8 mouse cellular contexts compared by ENCODE assay signal in genomic region chr1:78488752-78489492, GRCm38 (mm10). TPM values are rescaled to one million over a fixed set of nuclear protein-coding genes. Genes with fewer than 3 reads are reported as not detected.
DNase-seq lines count a peak whose midpoint lies in the region; ATAC-seq and TF ChIP-seq lines count a peak whose summit lies in the region.

TSS of gene Farsb (minus strand) at chr1:78488897.

- H3K9me3 ChIP-seq in CH12.LX (replicated peaks; ENCODE audit: low read length): no peaks in the 10 kb centered on the region
- no peaks in the 10 kb centered on the region for H3K9me3 ChIP-seq in forebrain, embryonic 11.5 days (ENCODE audit: control insufficient read depth, low read length)
- no peaks in the 10 kb centered on the region for H3K9me3 ChIP-seq in heart, embryonic 16.5 days (replicated peaks; ENCODE audit: control insufficient read depth, low read length)
- H3K9me3 ChIP-seq in liver, embryonic 15.5 days (replicated peaks): no peaks in the 10 kb centered on the region
- H3K9me3 ChIP-seq in neural tube, embryonic 12.5 days: no peaks in the 10 kb centered on the region

- peak within 1 kb of the TSS; percentile 98 for H3K9ac ChIP-seq in CH12.LX (ENCODE audit: insufficient read depth, low read depth)
- H3K9ac ChIP-seq in forebrain, embryonic 11.5 days (ENCODE audit: low read length): peak within 1 kb of the TSS; percentile 83
- peak within 1 kb of the TSS; percentile 95 for H3K9ac ChIP-seq in heart, embryonic 16.5 days (ENCODE audit: low read length)
- H3K9ac ChIP-seq in liver, embryonic 15.5 days: peak within 1 kb of the TSS; percentile 73
- H3K9ac ChIP-seq in neural tube, embryonic 12.5 days: peak within 1 kb of the TSS; percentile 80

- TF ChIP-seq EP300 in CH12.LX (IDR thresholded peaks at IDR 0.05; ENCODE audit: low read length): no peak; the same call in 1 of the 2 replicates

- TF ChIP-seq CTCF in CH12.LX (conservative IDR thresholded peaks at IDR 0.05 in 1 of 2, IDR thresholded peaks at IDR 0.05 in 1 of 2; ENCODE audit: low read depth in 2 of 2, low read length in 2 of 2): peak in 1 of 2 experiments; percentile 14; a peak in 1 of 4 replicates

- peaks cover 44% of the 10 kb centered on the region for H3K79me2 ChIP-seq in CH12.LX (replicated peaks; ENCODE audit: control insufficient read depth, extremely low read depth, insufficient read depth, poor library complexity, severe bottlenecking)

- peak within 1 kb of the TSS; percentile 93 to 98 (median 97) for H3K4me3 ChIP-seq in CH12.LX (replicated peaks in 1 of 3; ENCODE audit: low read depth in 2 of 3, low read length in 2 of 3, poor library complexity in 1 of 3)
- H3K4me3 ChIP-seq in forebrain, embryonic 11.5 days (ENCODE audit: low read depth, low read length): peak within 1 kb of the TSS; percentile 80
- H3K4me3 ChIP-seq in heart, embryonic 16.5 days (ENCODE audit: low read length): peak within 1 kb of the TSS; percentile 97
- peak within 1 kb of the TSS; percentile 78 for H3K4me3 ChIP-seq in liver, embryonic 15.5 days (replicated peaks)
- peak within 1 kb of the TSS; percentile 89 for H3K4me3 ChIP-seq in neural tube, embryonic 12.5 days

- TF ChIP-seq RAD21 in CH12.LX (IDR thresholded peaks at IDR 0.05; ENCODE audit: low read depth, low read length): no peak

- TF ChIP-seq POLR2A in CH12.LX (IDR thresholded peaks at IDR 0.05; ENCODE audit: low read depth, low read length): peak; percentile 72

- WGBS in forebrain, embryonic 11.5 days: under 1% methylated on average over 31 of the region's 31 CpGs
- under 1% methylated on average over 31 of the region's 31 CpGs for WGBS in heart, embryonic 16.5 days
- WGBS in liver, embryonic 15.5 days (ENCODE audit: insufficient replicate concordance): under 1% methylated on average over 31 of the region's 31 CpGs
- WGBS in neural tube, embryonic 12.5 days: under 1% methylated on average over 31 of the region's 31 CpGs

- dilution Hi-C loops in CH12.LX (cut with MboI; ENCODE audit: extremely low pct_ligation_motif_present, extremely low pct_unique_long_range_greater_than_20kb, low sequenced_read_pairs): no loop called here

- peaks cover 11 to 50% of the 10 kb centered on the region in 2 experiments; a peak in 3 of 4 replicates for H3K4me1 ChIP-seq in CH12.LX (ENCODE audit: control insufficient read depth in 1 of 2, insufficient read depth in 2 of 2)
- peaks cover 7% of the 10 kb centered on the region; the same call in 1 of the 2 replicates for H3K4me1 ChIP-seq in forebrain, embryonic 11.5 days (replicated peaks; ENCODE audit: control insufficient read depth, insufficient read depth, low read length)
- H3K4me1 ChIP-seq in heart, embryonic 16.5 days (ENCODE audit: control insufficient read depth, insufficient read depth, low read length): peaks cover 21% of the 10 kb centered on the region
- H3K4me1 ChIP-seq in liver, embryonic 15.5 days (replicated peaks): peaks cover 45% of the 10 kb centered on the region
- peaks cover 9% of the 10 kb centered on the region for H3K4me1 ChIP-seq in neural tube, embryonic 12.5 days

- in situ Hi-C loops in CH12.LX (cut with MboI; ENCODE audit: low pct_ligation_motif_present, low pct_unique_long_range_greater_than_20kb, low sequenced_read_pairs): no loop called here

- peak within 1 kb of the TSS; percentile 97 for H3K4me2 ChIP-seq in CH12.LX (ENCODE audit: insufficient read depth, low read depth, poor library complexity, severe bottlenecking)
- peak within 1 kb of the TSS; percentile 87 for H3K4me2 ChIP-seq in forebrain, embryonic 11.5 days (ENCODE audit: low read depth, low read length, severe bottlenecking)
- H3K4me2 ChIP-seq in heart, embryonic 16.5 days (ENCODE audit: low read depth, low read length): peak within 1 kb of the TSS; percentile 85
- H3K4me2 ChIP-seq in liver, embryonic 15.5 days: peak within 1 kb of the TSS; percentile 80
- peak within 1 kb of the TSS; percentile 86 for H3K4me2 ChIP-seq in neural tube, embryonic 12.5 days (replicated peaks)

- H3K27ac ChIP-seq in CH12.LX (ENCODE audit: insufficient read depth, low read depth): peak within 1 kb of the TSS; percentile 74
- no peak within 1 kb of the TSS for H3K27ac ChIP-seq in forebrain, embryonic 11.5 days (ENCODE audit: low read depth, low read length)
- H3K27ac ChIP-seq in heart, embryonic 16.5 days (ENCODE audit: low read length): peak within 1 kb of the TSS; percentile 85
- peak within 1 kb of the TSS; percentile 74 for H3K27ac ChIP-seq in liver, embryonic 15.5 days (replicated peaks)
- H3K27ac ChIP-seq in neural tube, embryonic 12.5 days: no peak within 1 kb of the TSS

- peak; percentile 96 for DNase-seq in CH12.LX (ENCODE audit: extremely low read depth)
- DNase-seq in c-Kit-positive CD71-positive TER-119-negative erythroid progenitor cells, embryonic 14.5 days (ENCODE audit: low read depth): peak; percentile 82
- DNase-seq in forebrain, embryonic 11.5 days (ENCODE audit: low spot score): peak; percentile 92
- DNase-seq in kidney, postnatal 36 days: peak; percentile 92 to 93
- DNase-seq in telencephalon, adult 2 months (ENCODE audit: low read depth, low spot score): peak; percentile 88

- peaks cover 4 to 20% of the 10 kb centered on the region in 2 experiments for H3K36me3 ChIP-seq in CH12.LX (replicated peaks in 1 of 2; ENCODE audit: control insufficient read depth in 1 of 2, insufficient read depth in 1 of 2, low read length in 1 of 2)
- H3K36me3 ChIP-seq in forebrain, embryonic 11.5 days (ENCODE audit: control insufficient read depth, insufficient read depth, low read length): no peaks in the 10 kb centered on the region
- H3K36me3 ChIP-seq in heart, embryonic 16.5 days (ENCODE audit: control insufficient read depth, insufficient read depth): no peaks in the 10 kb centered on the region
- H3K36me3 ChIP-seq in liver, embryonic 15.5 days (replicated peaks): 0 out of 2 replicates have a peak, but pooled peaks cover 16% of the 10 kb centered on the region
- no peaks in the 10 kb centered on the region for H3K36me3 ChIP-seq in neural tube, embryonic 12.5 days

- H3K27me3 ChIP-seq in CH12.LX (replicated peaks): no peaks in the 10 kb centered on the region
- H3K27me3 ChIP-seq in forebrain, embryonic 11.5 days (ENCODE audit: control insufficient read depth, insufficient read depth, low read length): no peaks in the 10 kb centered on the region
- H3K27me3 ChIP-seq in heart, embryonic 16.5 days (ENCODE audit: control insufficient read depth, insufficient read depth, low read length): no peaks in the 10 kb centered on the region
- H3K27me3 ChIP-seq in liver, embryonic 15.5 days: no peaks in the 10 kb centered on the region; the same call in 1 of the 2 replicates
- H3K27me3 ChIP-seq in neural tube, embryonic 12.5 days (replicated peaks): no peaks in the 10 kb centered on the region

- peak; percentile 96 for ATAC-seq in forebrain, embryonic 11.5 days (replicated peaks; ENCODE audit: low FRiP score)
- ATAC-seq in heart, embryonic 16.5 days (replicated peaks; ENCODE audit: extremely low read depth, insufficient read depth, low FRiP score): peak; percentile 96
- peak; percentile 97 for ATAC-seq in liver, embryonic 15.5 days (ENCODE audit: insufficient read depth)
- peak; percentile 98 for ATAC-seq in neural tube, embryonic 12.5 days (ENCODE audit: low FRiP score, low read depth)

TF ChIP-seq in CH12.LX, 34 proteins besides CTCF, POLR2A, EP300 and RAD21 (continues in another document):
- TF ChIP-seq IRF4 (IDR thresholded peaks at IDR 0.05; ENCODE audit: low read depth, low read length) (peak; percentile 16; the same call in 1 of the 2 replicates), ETS1 (conservative IDR thresholded peaks at IDR 0.05; ENCODE audit: low read depth, low read length) (peak; percentile 31; the same call in 1 of the 2 replicates), MAFK (IDR thresholded peaks at IDR 0.05; ENCODE audit: insufficient replicate concordance, low read length) (no peak), KAT2A (IDR thresholded peaks at IDR 0.05; ENCODE audit: insufficient replicate concordance, low read length) (peak; percentile 78; the same call in 1 of the 2 replicates), MAZ (IDR thresholded peaks at IDR 0.05; ENCODE audit: low read depth, low read length) (no peak), ZNF384 (IDR thresholded peaks at IDR 0.05; ENCODE audit: low read depth, low read length) (peak; percentile 87), NRF1 (IDR thresholded peaks at IDR 0.05; ENCODE audit: low read depth, low read length) (peak; percentile 94), ZKSCAN1 (IDR thresholded peaks at IDR 0.05; ENCODE audit: borderline replicate concordance, low read depth, low read length) (no peak), GABPA (IDR thresholded peaks at IDR 0.05; ENCODE audit: insufficient replicate concordance, low read depth, low read length) (no peak), ZMIZ1 (IDR thresholded peaks at IDR 0.05; ENCODE audit: low read depth, low read length) (no peak; the same call in 1 of the 2 replicates), SIN3A (IDR thresholded peaks at IDR 0.05; ENCODE audit: low read length) (peak; percentile 81), TBP (conservative IDR thresholded peaks at IDR 0.05; ENCODE audit: low read depth, low read length) (peak; percentile 91), RCOR1 (conservative IDR thresholded peaks at IDR 0.05; ENCODE audit: low read depth, low read length) (no peak), MEF2A (IDR thresholded peaks at IDR 0.05; ENCODE audit: borderline replicate concordance, low read depth, low read length) (peak; percentile 12; the same call in 1 of the 2 replicates), ZC3H11A (IDR thresholded peaks at IDR 0.05; ENCODE audit: low read depth, low read length) (no peak), POLR2AphosphoS2 (IDR thresholded peaks at IDR 0.05; ENCODE audit: low read depth, low read length) (peak; percentile 85; the same call in 1 of the 2 replicates), PAX5 (IDR thresholded peaks at IDR 0.05; ENCODE audit: low read length) (no peak), USF2 (conservative IDR thresholded peaks at IDR 0.05; ENCODE audit: low read depth, low read length) (no peak), MYC (IDR thresholded peaks at IDR 0.05; ENCODE audit: low read depth, low read length) (no peak), JUND (conservative IDR thresholded peaks at IDR 0.05; ENCODE audit: low read depth, low read length) (no peak), USF1 (IDR thresholded peaks at IDR 0.05; ENCODE audit: low read depth, low read length) (no peak), E2F4 (IDR thresholded peaks at IDR 0.05; ENCODE audit: insufficient replicate concordance, low read depth, low read length) (no peak)

RNA-seq across cellular contexts. Expression of gene Farsb, which starts in this region (rescaled TPM):
- total RNA-seq in CH12.LX (2012; rRNA removed) (114 and 128 TPM in 2 replicates), CH12.LX (2014; rRNA removed) (205 and 224 TPM in 2 replicates)
- polyA plus RNA-seq in CH12.LX (2012; ENCODE audit: insufficient read length, low read depth): 166 and 180 TPM in 2 replicates
- 146 and 147 TPM in 2 replicates for polyA plus RNA-seq in forebrain, embryonic 11.5 days (2014; fragmentation: Nextera tagmentation; extraction: Ambion mirVana)
- polyA plus RNA-seq in heart, embryonic 16.5 days (2015; fragmentation: Nextera tagmentation; extraction: Ambion mirVana): 99.0 and 105 TPM in 2 replicates
- 85.4 and 91.0 TPM in 2 replicates for polyA plus RNA-seq in liver, embryonic 15.5 days (2015; fragmentation: Nextera tagmentation; extraction: Ambion mirVana)
- polyA plus RNA-seq in neural tube, embryonic 12.5 days (2016; fragmentation: Nextera tagmentation; extraction: Ambion mirVana): 124 TPM in 2 replicates

Comparison
In these comparisons a context has a peak if more than half of its experiments do, and no peak if none do; other contexts are left out.
1. H3K27ac ChIP-seq: peak in CH12.LX (single experiment), heart, embryonic 16.5 days (single experiment) and liver, embryonic 15.5 days (single experiment); none in forebrain, embryonic 11.5 days (single experiment) and neural tube, embryonic 12.5 days (single experiment).
2. Peak in every context shown above with its lines, with median percentiles within 50 percentile points of each other: DNase-seq, H3K4me2 ChIP-seq, H3K4me3 ChIP-seq, H3K9ac ChIP-seq and ATAC-seq.